Mouse (Mus musculus) intestine, embryonic 14.5 days (tissue): ENCODE measurements around the gene Man1a. TPM values are rescaled to one million over a fixed set of nuclear protein-coding genes. Genes with fewer than 3 reads are reported as not detected.
A peak's percentile ranks its signal among the peaks of the same experiment; 100 is the strongest.

Source experiments
- ATAC-seq: fragments of 200-750 bp; cut with Nextera tagmentation; replicated peaks from 2 replicates; pipeline ENCODE4 v1.8.0; 2017; ENCODE audit warnings: low read depth, moderate number of reproducible peaks, moderate TSS enrichment, moderate library complexity; ENCODE audit not compliant: low FRiP score, low TSS enrichment
- DNase-seq: peaks from one replicate; pipeline ENCODE4 v3.0.0-alpha.2; 2018; ENCODE audit warnings: low spot score
- H3K27ac ChIP-seq: fragments of 300-500 bp; sonication (generic); 2 replicates; pipeline ENCODE4 v1.5.1; 2014; ENCODE audit warnings: low read depth, mild to moderate bottlenecking, control low read depth
- H3K27me3 ChIP-seq: fragments of 300-500 bp; sonication (generic); replicated peaks from 2 replicates; pipeline ENCODE4 v1.6.1; 2014; ENCODE audit warnings: low read length, control low read depth; ENCODE audit not compliant: control insufficient read depth, insufficient read depth
- H3K36me3 ChIP-seq: fragments of 300-500 bp; sonication (generic); 2 replicates; pipeline ENCODE4 v1.6.1; 2014; ENCODE audit warnings: low read length, control low read depth; ENCODE audit not compliant: control insufficient read depth, insufficient read depth
- H3K4me1 ChIP-seq: fragments of 300-500 bp; sonication (generic); replicated peaks from 2 replicates; pipeline ENCODE4 v1.6.1; 2014; ENCODE audit warnings: low read length, control low read depth, mixed read lengths; ENCODE audit not compliant: control insufficient read depth, insufficient read depth
- H3K4me2 ChIP-seq: fragments of 300-500 bp; sonication (generic); 2 replicates; pipeline ENCODE4 v1.6.1; 2014; ENCODE audit warnings: low read length
- H3K4me3 ChIP-seq: fragments of 300-500 bp; sonication (generic); 2 replicates; pipeline ENCODE4 v1.5.1; 2014; ENCODE audit warnings: low read depth, low read length, control low read depth, mixed read lengths
- H3K9ac ChIP-seq: fragments of 300-500 bp; sonication (generic); 2 replicates; pipeline ENCODE4 v1.6.1; 2014; ENCODE audit warnings: mild to moderate bottlenecking, low read length
- H3K9me3 ChIP-seq: fragments of 300-500 bp; sonication (generic); 2 replicates; pipeline ENCODE4 v1.6.1; 2016; ENCODE audit warnings: low read length, control low read depth; ENCODE audit not compliant: control insufficient read depth
- WGBS: fragments of 180-500 bp; shearing (Covaris S2); extraction: QIAGEN DNeasy Blood & Tissue Kit; methylation state at CpG from one replicate; pipeline ENCODE4 v1.1.7; 2014; 5-methylcytosine and 5-hydroxymethylcytosine counted together
- polyA plus RNA-seq: library from polyadenylated mRNA; unstranded; fragments of >200 nt; fragmentation: Nextera tagmentation; extraction: Ambion mirVana; gene quantifications from 2 replicates; pipeline ENCODE4 v1.2.1, GENCODE M21; 2014

Gene Man1a
- polyA plus RNA-seq, result 9.6 and 12.6 TPM in 2 replicates

- peak within 1 kb of the TSS; percentile 74 for H3K4me3 ChIP-seq
- WGBS, result 11% methylated on average over 4 of the region's 4 CpGs
- peak within 1 kb of the TSS; percentile 59; the same call in 1 of the 2 replicates for H3K27ac ChIP-seq
- peaks cover 10% of the 10 kb centered on the region for H3K4me1 ChIP-seq
- no peaks in the 10 kb centered on the region for H3K36me3 ChIP-seq
- no peak for ATAC-seq
- H3K9ac ChIP-seq, result peak within 1 kb of the TSS; percentile 71
- H3K9me3 ChIP-seq, result no peaks in the 10 kb centered on the region
- peak within 1 kb of the TSS; percentile 72 for H3K4me2 ChIP-seq
- no peaks in the 10 kb centered on the region for H3K27me3 ChIP-seq
- DNase-seq, result no peak
Measured at GRCm38 (mm10) chr10:54076420-54076819, at the start of gene Man1a. Gene Man1a, minus strand, starts transcription at chr10:54076609.

DNA sequence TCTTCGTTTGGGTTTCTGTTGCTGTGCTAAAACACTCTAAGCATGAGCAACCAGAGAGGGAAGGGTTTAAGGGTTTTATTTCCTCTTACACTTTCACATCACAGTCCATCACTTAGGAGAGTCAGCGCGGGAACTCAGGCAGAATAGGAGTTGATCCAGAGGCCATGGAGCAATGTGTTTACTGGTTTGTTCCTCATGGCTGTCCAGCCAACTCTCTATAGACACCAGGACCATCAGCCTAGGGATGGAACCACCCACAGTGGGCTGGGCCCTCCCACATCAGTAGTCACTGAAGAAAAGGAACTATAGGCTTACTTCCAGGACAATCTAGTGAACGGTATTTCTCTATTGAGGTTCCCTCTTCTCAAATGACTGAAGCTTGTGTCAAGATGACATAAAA is 45.4 kb upstream of the Man1a start:
- no peaks in the 10 kb centered on the region for H3K9me3 ChIP-seq
- H3K9ac ChIP-seq, result no peak overlapping the region
- ATAC-seq (no peak), DNase-seq (no peak)
- H3K4me2 ChIP-seq, result no peak overlapping the region
- 90% methylated on average over 4 of the region's 4 CpGs for WGBS
- H3K4me3 ChIP-seq, result no peak overlapping the region
- H3K36me3 ChIP-seq, result no peaks in the 10 kb centered on the region
- no peaks in the 10 kb centered on the region for H3K27me3 ChIP-seq
- H3K27ac ChIP-seq, result no peak overlapping the region
- H3K4me1 ChIP-seq, result no peaks in the 10 kb centered on the region; the same call in 1 of the 2 replicates

DNA sequence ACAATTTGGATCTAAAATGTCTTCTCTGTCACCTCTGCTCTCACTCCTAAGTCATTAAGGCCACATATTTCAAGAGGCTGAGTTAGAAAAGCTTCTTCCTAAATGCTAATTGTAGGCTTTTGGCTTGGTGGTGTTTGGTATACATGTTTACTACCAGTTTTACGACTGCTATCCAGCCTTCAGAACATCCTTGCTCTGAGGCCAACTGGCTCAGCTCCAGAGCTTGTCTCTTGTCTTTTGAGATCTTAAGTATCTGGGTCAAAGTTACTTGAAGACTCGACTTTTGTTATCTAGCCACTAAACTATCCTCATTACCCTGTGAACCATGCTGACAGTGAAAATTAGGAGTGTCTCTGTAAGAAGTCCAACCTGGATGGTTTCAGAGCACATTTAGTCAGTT is 44.0 kb upstream of the Man1a start:
- Histone ChIP-seq H3K36me3 (no peaks in the 10 kb centered on the region), H3K9ac (no peak overlapping the region), H3K27ac (no peak overlapping the region), H3K4me2 (no peak overlapping the region), H3K9me3 (no peaks in the 10 kb centered on the region), H3K4me1 (no peaks in the 10 kb centered on the region; the same call in 1 of the 2 replicates), H3K27me3 (no peaks in the 10 kb centered on the region), H3K4me3 (no peak overlapping the region)
- 33% methylated on average over 2 of the region's 2 CpGs for WGBS
- ATAC-seq (no peak), DNase-seq (no peak)

GRCm38 (mm10) chr10:54119303-54119702 is 42.9 kb upstream of the Man1a start:
- no peak overlapping the region for H3K27ac ChIP-seq
- no peaks in the 10 kb centered on the region for H3K9me3 ChIP-seq
- no peak overlapping the region for H3K4me3 ChIP-seq
- DNase-seq (no peak), ATAC-seq (no peak)
- no peaks in the 10 kb centered on the region for H3K27me3 ChIP-seq
- no peaks in the 10 kb centered on the region for H3K36me3 ChIP-seq
- H3K9ac ChIP-seq, result no peak overlapping the region
- no peak overlapping the region for H3K4me2 ChIP-seq
- WGBS, result 76% methylated on average over 2 of the region's 2 CpGs
- H3K4me1 ChIP-seq, result no peaks in the 10 kb centered on the region; the same call in 1 of the 2 replicates

GRCm38 (mm10) chr10:54118223-54118912 is 42.0 kb upstream of the Man1a start:
- H3K4me2 ChIP-seq, result no peak overlapping the region
- H3K4me3 ChIP-seq, result no peak overlapping the region
- H3K27ac ChIP-seq, result 0 out of 2 replicates have a peak overlapping the region, but pooled peaks have one; percentile 22
- H3K9ac ChIP-seq, result no peak overlapping the region
- no peaks in the 10 kb centered on the region for H3K9me3 ChIP-seq
- no peaks in the 10 kb centered on the region for H3K27me3 ChIP-seq
- ATAC-seq, result no peak
- no peak for DNase-seq
- no peaks in the 10 kb centered on the region; the same call in 1 of the 2 replicates for H3K4me1 ChIP-seq
- WGBS, result 57% methylated on average over 4 of the region's 4 CpGs
- H3K36me3 ChIP-seq, result no peaks in the 10 kb centered on the region

DNA sequence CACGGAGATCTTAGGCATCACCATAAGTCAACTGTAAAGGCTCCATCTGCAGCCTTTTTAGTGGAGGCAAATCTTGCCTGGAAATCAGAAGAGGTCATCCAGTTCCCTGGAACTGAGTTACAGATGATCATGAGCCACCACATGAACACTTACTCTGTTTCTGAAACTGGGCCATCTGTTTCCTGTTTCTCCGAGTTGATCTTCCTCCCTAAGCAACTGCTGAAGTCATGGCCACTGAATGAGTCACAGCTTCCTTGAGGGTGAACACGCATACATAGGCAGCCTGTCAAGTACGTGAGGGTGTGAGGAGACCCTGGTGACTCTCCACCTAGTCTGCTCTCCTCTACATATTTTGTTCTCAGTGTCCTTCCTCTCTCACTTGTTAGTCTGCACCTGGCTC is 41.4 kb upstream of the Man1a start:
- Histone ChIP-seq H3K4me1 (no peaks in the 10 kb centered on the region; the same call in 1 of the 2 replicates), H3K4me3 (no peak overlapping the region), H3K36me3 (no peaks in the 10 kb centered on the region), H3K27me3 (no peaks in the 10 kb centered on the region), H3K4me2 (no peak overlapping the region), H3K9me3 (no peaks in the 10 kb centered on the region), H3K27ac (0 out of 2 replicates have a peak overlapping the region, but pooled peaks have one; percentile 22), H3K9ac (no peak overlapping the region)
- 46% methylated on average over 4 of the region's 4 CpGs for whole genome bisulfite sequencing
- ATAC-seq, result no peak
- DNase-seq, result no peak

- no peaks in the 10 kb centered on the region for H3K4me1 ChIP-seq
- no peak overlapping the region for H3K4me2 ChIP-seq
- no peak for DNase-seq
- no peak overlapping the region for H3K4me3 ChIP-seq
- 75% methylated on average over 4 of the region's 4 CpGs for WGBS
- H3K9ac ChIP-seq, result no peak overlapping the region
- no peak overlapping the region for H3K27ac ChIP-seq
- ATAC-seq, result no peak
- no peaks in the 10 kb centered on the region for H3K36me3 ChIP-seq
- H3K9me3 ChIP-seq, result no peaks in the 10 kb centered on the region
- no peaks in the 10 kb centered on the region for H3K27me3 ChIP-seq
Measured at GRCm38 (mm10) chr10:54103671-54104070, 27.3 kb upstream of the Man1a start.

- Histone ChIP-seq H3K4me3 (no peak overlapping the region), H3K4me1 (no peaks in the 10 kb centered on the region), H3K4me2 (no peak overlapping the region), H3K27me3 (no peaks in the 10 kb centered on the region), H3K27ac (no peak overlapping the region), H3K9ac (no peak overlapping the region), H3K36me3 (no peaks in the 10 kb centered on the region), H3K9me3 (no peaks in the 10 kb centered on the region)
- ATAC-seq (no peak), DNase-seq (no peak)
Measured at GRCm38 (mm10) chr10:54092081-54092480, 15.7 kb upstream of the Man1a start.

DNA sequence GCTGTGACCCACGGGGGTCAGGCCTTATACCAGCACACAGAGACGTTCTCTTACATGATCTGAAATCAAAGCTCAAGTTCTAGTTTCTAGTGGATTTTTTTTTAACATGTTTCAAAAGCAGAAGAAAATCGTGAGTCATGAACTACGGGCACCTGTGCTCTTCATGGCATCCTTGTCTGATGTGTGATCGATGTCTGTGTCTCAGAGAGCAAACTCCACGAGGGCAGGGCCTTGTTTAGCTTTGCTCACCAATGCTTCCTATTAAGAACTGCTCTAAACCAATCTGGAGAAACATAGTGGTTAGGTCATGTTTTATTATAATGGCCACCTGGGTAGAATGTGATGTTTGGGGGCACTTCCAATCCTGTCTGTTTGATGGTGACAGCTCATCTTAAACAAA is 13.5 kb upstream of the Man1a start:
- no peak for ATAC-seq
- no peaks in the 10 kb centered on the region for H3K4me1 ChIP-seq
- H3K9ac ChIP-seq, result no peak overlapping the region
- DNase-seq, result no peak
- no peak overlapping the region for H3K27ac ChIP-seq
- no peaks in the 10 kb centered on the region for H3K27me3 ChIP-seq
- WGBS, result 92% methylated on average over 6 of the region's 6 CpGs
- no peak overlapping the region for H3K4me3 ChIP-seq
- no peaks in the 10 kb centered on the region for H3K36me3 ChIP-seq
- no peaks in the 10 kb centered on the region for H3K9me3 ChIP-seq
- H3K4me2 ChIP-seq, result no peak overlapping the region
